Mouse (Mus musculus): ENCODE measurements around the gene Tktl1. TPM values are rescaled to one million over a fixed set of nuclear protein-coding genes. Genes with fewer than 3 reads are reported as not detected.
"Not testable (repeated sequence)": the region's sequence is repeated elsewhere in the genome, so short reads cannot be mapped to it uniquely, and the experiment has no call there.

Gene Tktl1
- polyA plus RNA-seq (2017; shearing (Covaris generic)), result 1 to 10 TPM; 2.9 to 3.1 TPM

DNA sequence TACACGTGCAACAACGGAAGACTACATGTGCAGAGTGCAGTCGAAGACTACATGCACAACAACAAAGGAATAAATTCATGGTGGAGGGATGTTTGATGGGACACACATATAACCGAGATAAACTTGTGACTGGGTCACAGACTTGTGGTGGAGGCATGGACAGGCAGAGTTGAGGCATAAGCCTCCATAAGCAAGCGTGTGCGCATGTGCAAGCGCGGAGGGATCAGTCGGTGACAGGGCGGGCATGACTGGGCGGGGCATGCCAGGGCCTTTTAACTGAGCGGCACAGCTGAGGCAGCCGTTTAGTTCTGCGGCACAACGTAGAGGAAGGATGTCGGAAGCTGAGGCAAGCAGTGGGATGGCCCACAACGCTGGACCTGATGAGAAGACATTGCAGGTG is at the start of gene Tktl1:
TSS of gene Tktl1 (plus strand) at position 301 of the 400 bp plus-strand sequence.
- no peak for ATAC-seq

GRCm38 (mm10) chrX:74135263-74135662 is 41.8 kb upstream of the Tktl1 start, which contains the start of gene Mecp2:
Gene Mecp2, minus strand, starts transcription at chrX:74135363.
- not testable (repeated sequence) for ATAC-seq

GRCm38 (mm10) chrX:74167738-74168137 is 9.3 kb upstream of the Tktl1 start, which contains the start of gene Tex28:
Gene Tex28, minus strand, starts transcription at chrX:74167838.
- ATAC-seq, result no peak

DNA sequence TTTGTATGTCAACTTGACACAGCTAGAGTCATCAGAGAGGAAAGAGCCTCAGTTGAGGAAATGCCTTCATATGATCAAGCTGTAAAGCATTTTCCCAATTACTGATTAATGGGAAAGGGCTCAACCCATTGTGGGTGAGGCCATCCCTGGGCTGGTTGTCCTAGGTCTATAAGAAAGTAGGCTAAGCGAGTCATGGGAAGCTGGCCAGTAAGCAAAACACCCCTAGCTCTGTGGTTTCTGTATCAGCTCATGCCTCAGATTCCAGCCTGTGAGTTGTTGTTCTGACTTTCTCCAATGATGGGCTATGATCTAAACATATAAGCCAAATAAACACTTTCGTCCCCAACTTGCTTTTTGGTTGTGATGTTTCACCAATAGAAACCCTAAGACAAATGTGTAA is 26.5 kb downstream of the Tktl1 start:
- ATAC-seq, result no peak

DNA sequence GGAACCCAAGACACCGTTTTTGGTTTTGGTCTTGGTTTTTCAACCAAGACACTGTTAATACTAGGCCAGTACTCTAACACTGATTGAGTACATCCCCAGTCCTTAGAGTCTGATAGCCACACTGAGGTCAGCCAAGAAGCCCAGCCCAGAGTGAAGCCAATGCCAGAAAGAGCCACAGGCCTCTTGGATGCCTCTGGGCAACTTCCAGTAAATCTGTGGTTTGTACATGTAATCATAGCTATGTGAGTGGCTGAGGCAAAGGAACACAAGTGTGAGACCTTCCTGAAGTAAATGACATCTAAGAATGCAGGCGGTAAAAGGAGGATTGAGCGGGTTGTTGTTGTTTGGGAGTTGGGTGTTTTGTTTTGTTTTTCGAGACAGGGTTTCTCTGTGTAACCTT is 41.4 kb downstream of the Tktl1 start:
- ATAC-seq, result no peak

- ATAC-seq, result no peak
Observed at GRCm38 (mm10) chrX:74219449-74219848, 42.4 kb downstream of the Tktl1 start.

- ATAC-seq, result not testable (repeated sequence)
Observed at GRCm38 (mm10) chrX:74220099-74220498, 43.0 kb downstream of the Tktl1 start.

DNA sequence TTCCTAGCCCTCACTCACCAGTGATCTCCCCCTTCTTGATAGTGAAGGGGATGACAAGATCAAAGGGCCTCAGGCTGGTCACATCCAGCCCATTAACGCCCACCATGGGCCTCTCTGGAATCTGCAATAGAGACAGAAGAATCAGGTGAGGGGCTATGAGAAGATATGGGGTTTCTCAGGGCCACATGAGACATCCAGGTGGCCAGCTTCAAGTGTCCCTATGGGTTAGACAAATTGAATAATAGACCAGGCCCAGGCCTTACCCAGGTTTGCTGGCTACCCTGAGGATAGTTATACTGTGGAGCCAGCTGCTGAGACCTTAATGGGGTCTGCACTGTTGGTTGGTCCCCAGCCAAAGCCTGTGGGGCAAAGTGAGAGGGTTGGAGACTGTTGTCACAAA is 53.0 kb downstream of the Tktl1 start:
- no peak for ATAC-seq

DNA sequence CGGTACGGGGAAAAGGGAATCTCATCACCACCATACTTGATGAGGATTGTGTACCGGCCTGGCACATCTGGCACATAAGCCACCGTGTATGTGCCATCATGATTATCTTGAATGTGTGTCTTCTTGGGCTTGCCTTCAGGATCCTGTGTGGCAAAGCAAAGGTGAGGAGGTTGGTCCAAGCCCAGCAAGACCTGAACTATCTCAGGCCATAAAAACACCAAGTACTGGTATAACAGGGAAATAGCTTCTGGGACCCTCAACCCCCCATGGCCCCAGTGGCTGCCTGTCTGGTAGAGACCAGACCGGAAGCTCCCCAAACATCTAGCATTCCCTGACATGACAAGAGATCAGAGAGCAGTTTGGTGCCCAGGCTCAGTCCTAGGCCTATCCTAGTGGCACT is 56.1 kb downstream of the Tktl1 start:
- no peak for ATAC-seq

- no peak for ATAC-seq
Observed at GRCm38 (mm10) chrX:74240332-74240731, 63.3 kb downstream of the Tktl1 start.

DNA sequence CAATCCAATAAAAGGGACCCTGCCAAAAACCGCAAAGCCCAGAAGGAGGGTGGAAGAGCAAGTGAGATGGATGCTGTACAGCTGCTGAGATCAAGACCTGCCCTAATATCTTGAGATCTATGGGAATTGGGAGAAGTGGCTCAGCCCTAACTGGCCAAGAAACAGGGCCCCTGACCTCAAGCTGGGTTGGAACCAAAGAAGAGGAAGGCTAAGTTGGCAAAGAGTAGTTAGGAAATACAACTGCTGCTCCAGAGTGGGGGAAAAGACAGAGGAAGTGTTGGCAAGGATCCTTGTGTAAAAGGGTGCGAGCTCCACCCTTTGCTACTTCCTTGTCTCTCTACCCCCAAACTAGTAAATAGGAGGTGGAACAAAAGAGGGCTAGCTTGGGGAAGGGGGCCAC is 66.3 kb downstream of the Tktl1 start:
- no peak for ATAC-seq

DNA sequence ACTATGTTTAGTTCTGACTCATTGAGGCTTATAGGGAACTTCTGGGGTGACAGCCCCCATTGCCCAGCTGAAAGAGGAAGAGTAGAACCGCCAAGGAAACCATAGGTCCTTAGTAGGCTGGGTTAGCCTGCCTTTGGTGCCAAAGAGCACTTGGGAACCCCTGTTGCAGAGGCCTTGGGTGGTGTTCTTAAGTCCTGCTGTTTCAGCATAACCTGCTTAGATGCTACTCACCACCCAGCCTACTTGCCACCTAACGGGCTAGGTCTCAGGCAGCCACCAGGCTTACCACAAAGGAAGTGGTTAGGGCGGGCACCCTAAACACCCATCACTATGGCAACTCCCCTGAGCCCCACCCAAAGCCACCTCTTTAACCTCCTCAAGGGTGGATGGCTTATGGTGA is 66.7 kb downstream of the Tktl1 start:
- peak; percentile 74 for ATAC-seq

DNA sequence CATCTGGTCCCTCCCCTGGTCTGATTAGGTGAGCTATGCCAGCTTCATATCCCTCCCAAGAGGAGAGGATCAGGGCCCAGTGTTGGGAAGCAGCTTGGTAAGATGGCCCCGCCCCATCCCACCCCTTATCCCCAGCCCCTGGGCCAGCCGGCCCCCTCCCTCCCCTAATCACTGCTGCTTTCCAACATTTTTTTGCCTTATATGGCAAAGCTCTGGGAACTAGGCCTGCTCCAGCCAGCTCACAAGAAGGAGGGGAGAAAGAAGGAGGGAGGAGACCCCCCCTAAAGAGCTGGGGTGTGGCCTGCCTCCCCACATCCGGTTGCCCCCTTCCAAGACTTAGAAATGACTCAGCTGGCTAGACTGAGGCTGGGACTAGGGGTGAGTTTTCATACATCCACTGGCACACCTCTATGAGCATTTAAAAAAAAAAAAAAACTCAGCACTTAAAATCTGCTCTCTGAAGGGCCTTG is 67.6 kb downstream of the Tktl1 start:
- ATAC-seq, result no peak

DNA sequence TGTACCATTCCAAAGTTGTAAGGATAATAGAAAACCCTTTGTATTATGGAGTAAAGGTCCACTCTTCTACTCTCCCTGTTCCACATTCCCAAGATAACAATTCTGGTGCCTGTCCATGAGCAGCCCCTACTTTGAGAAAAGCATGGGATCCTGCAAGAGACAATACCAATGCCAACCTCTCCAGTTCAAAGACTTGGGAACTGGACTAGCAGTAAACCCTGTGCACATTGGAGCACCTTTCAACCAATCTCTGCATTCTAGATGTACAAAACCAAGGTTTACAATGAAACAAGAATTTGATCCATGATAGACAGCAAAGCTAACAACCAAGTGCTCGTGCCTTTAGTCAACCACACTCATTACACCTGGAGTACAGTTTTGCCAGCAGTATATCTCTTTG is 68.0 kb downstream of the Tktl1 start:
- ATAC-seq, result no peak

- ATAC-seq, result peak; percentile 31
Observed at GRCm38 (mm10) chrX:74245687-74246086, 68.6 kb downstream of the Tktl1 start.

GRCm38 (mm10) chrX:74246213-74246681 is 69.2 kb downstream of the Tktl1 start:
- ATAC-seq, result peak; percentile 69

DNA sequence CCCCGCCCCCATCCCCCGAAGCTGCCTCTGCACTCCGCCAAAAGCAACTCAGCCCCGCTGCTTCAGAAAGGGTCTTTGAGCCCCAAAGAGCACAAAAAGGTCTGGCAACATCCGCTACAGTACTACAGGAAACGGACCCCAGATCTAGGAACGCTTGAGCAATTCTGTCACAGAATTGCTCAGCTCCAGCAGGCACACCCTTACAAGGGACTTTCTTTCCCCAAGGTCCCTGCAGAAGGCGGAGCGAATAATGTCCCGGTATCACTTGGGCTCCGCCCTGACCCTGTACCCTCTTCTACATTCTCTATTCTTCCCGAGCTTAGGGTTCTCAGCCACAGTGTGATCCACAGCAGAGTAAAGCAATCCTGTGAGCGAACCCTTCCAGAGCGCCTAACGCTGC is 69.6 kb downstream of the Tktl1 start:
- ATAC-seq, result peak; percentile 10

- no peak for ATAC-seq
Observed at GRCm38 (mm10) chrX:74248651-74249050, 71.6 kb downstream of the Tktl1 start.

- no peak for ATAC-seq
Observed at GRCm38 (mm10) chrX:74249615-74250014, 72.6 kb downstream of the Tktl1 start, which contains the start of gene Flna. Gene Flna, minus strand, starts transcription at chrX:74249820.

DNA sequence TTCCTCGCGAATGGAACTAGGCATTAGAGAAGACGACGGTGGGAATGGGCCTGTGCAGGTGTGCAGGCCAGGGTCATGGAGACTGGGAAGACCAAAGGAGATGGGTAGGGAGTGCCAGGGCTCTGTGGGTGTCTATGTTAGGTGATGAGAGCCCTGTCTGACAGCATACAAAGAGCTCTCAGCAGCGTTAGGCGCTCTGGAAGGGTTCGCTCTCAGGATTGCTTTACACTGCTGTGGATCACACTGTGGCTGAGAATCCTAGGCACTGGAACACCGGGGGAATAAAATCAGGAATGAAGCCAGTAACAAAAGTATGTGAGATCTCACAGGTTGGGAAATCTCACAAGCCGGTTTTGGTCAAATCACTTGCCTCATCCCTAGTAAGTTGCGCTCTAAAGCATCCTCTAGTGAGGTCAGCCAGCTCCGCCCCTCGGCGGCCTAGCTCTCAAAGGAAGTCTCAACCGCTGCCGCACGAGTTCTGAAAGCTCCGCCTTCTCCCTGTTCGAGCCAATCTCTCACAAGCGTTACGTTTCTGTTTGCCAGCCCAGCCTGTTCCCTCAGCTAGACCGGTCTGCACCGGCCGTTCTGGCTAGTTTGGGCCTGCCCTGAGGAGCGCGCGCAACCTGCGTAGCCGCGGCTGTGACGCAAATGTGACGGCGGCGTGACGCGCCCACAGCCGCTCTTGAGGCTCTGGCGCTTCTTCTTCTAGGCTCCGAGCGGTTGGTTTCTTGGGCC is 77.3 kb downstream of the Tktl1 start, which contains the start of gene Emd:
TSS of gene Emd (plus strand) at position 535 of the 735 bp plus-strand sequence.
- peak; percentile 93 for ATAC-seq

GRCm38 (mm10) chrX:74254888-74255565 is 78.0 kb downstream of the Tktl1 start:
- peak; percentile 11 for ATAC-seq

GRCm38 (mm10) chrX:74257746-74258145 is 80.7 kb downstream of the Tktl1 start:
- ATAC-seq, result no peak
